Mouse (Mus musculus): Measurements from ENCODE around the gene Fam181a. TPM values are rescaled to one million over a fixed set of nuclear protein-coding genes. Genes with fewer than 3 reads are reported as not detected.
A peak's percentile ranks its signal among the peaks of the same experiment; 100 is the strongest.

The Fam181a gene
- total RNA-seq, 2 experiments from 2014 or later = not detected

DNA sequence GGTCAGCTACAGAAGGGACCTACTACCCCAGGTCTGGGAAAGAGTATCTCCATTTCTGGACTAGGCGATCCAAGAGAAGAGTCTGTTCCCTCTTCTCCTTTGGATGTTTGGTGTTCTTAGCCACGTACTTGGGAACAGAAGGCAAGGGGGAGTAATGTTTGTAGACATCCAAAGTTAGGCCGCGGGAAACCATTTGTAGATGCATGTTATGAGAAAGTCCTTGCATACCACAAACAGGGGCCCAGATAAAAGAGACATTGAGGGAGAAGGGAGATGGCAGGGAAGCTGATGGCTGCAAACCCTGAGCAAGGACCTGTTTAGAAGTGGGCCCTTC is 45.6 kb downstream of the Fam181a start:
- DNase-seq = no peak

- DNase-seq = peak; percentile 84
Measured at GRCm38 (mm10) chr12:103358216-103358615, 47.4 kb downstream of the Fam181a start.

- peak; percentile 78 for DNase-seq
Measured at GRCm38 (mm10) chr12:103358951-103359801, 48.4 kb downstream of the Fam181a start.

DNA sequence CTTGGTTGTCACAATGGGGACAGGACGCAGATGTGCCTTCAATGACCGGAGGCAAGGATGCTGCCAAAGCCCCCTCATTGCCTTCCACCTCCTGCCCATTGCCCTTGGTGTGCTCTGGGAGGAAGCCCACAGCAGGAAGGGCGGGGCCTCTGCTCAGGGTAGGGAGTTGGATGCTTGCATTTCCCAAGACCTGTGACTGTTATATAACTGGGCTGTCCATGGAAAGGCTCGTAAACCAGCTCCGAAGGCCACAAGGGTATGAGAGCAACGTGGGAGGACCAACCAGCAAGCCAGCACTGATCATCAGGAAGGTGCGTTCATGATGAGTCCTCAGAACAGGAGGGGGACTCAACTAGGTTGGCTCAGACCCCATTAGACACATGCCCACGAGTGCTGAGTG is 50.0 kb downstream of the Fam181a start:
- DNase-seq = no peak

DNA sequence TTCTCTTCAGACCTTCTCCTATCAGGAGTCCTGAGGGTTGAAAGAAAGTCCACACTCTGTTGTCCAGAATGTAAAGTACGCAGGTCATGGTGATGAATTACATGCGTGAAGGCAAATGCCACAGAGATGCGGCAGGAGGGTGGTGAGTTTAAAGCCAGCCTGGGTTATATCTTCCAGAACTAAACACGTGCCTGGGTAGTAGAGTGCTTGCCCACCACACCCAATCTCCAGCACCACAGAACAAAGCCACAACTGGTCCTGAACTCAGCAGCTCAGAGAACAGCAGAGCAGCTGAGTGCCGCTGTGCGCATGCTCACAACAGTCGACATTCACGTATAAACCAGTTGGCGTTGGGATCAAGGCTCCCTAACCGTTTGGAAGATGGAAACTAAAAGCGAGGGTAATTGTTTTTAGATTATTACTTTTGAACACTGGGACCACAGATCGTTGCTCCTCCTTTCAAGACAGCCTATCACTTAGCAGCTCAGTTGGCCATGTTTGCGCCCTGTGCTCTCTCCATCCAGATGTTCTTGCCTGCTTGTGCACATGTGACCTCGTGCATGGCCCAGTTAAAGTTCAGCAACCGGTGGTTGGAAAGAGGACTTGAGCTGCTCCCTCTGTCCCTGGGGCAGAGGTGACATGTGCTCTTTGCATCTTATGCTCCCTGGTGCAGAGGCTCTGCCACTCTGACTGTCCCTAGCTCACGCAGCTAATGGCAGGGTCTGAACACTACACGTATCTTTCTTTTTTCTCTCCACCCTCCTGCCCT is 50.9 kb downstream of the Fam181a start:
- peak; percentile 51 for DNase-seq

- DNase-seq = peak; percentile 89
Measured at GRCm38 (mm10) chr12:103362336-103362735, 51.6 kb downstream of the Fam181a start.

Other genes starting within 250 kb of the Fam181a start
- 10 to 100 TPM; 20.1 to 21.1 TPM for gene Prima1, start 68.8 kb upstream of the Fam181a start, total RNA-seq (2021)
- 100 to 1,000 TPM; 196 to 518 TPM for gene Asb2, start 45.0 kb downstream of the Fam181a start, total RNA-seq (2021)
- gene Otub2, start 77.7 kb downstream of the Fam181a start, total RNA-seq (2021) = 1 to 10 TPM; 2.0 to 3.5 TPM
- under 1 TPM; 0.46 to 0.74 TPM for gene 9330161L09Rik, start 96.8 kb downstream of the Fam181a start, total RNA-seq (2021)
- 10 to 100 TPM; 54.4 to 59.7 TPM for gene Ddx24, start 114.9 kb downstream of the Fam181a start, total RNA-seq (2021)
- gene Ifi27, start 123.2 kb downstream of the Fam181a start, total RNA-seq (2021) = 10 to 100 TPM; 62.8 to 80.9 TPM
- gene Ifi27l2a, start 132.7 kb downstream of the Fam181a start, total RNA-seq (2021) = 10 to 100 TPM in 1 of 2 experiments, 1 to 10 TPM in 1; 6.4 to 44.3 TPM
- not detected for gene Ifi27l2b, start 146.2 kb downstream of the Fam181a start, total RNA-seq (2021)
- under 1 TPM; 0.29 to 0.33 TPM for gene Ppp4r4, start 221.3 kb downstream of the Fam181a start, total RNA-seq (2021)